Mouse (Mus musculus): Measurements from ENCODE around the gene Cpt1a.

Cpt1a gene

GRCm38 (mm10) chr19:3324931-3325711 lies 3.0 kb downstream of the Cpt1a start:
- DNase-seq (ENCODE audit: low spot score): peak; percentile 93

DNA sequence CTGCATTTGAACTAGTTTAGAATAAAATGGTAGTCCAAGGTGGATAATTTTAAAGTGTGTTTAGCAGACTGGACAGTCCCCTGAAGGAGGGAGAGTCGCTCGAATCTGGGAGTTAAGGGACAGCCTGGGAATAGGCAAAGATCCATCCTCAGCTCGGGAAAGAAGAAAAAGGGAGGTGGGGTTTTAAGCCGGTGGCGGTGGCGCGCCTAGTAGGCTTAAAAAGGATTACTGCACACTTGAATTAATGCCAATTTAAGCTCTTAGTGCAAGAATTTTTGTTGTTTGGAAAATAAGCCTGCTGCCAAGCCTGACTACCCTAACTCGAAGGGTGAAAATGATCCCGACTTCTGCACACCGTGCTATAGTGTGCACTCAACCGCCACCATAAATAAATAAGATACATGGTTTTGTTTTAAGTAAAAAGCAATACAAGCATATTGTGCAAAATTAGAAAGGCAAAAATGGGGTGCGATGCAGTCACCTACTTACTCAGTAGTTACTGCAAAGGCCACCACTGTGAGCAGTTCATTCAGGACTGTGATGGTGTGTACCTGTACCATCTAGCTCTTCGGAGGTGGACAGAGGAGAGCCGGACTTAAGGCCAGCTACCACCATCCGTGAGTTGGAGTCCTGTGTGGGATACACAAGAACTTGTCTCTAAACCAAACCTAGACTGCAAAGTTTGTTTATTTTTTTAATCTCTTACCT lies 3.8 kb downstream of the Cpt1a start:
- peak; percentile 30 for DNase-seq (ENCODE audit: low spot score)

- DNase-seq (ENCODE audit: low spot score): no peak
These were observed 4.4 kb downstream of the Cpt1a start for GRCm38 (mm10) chr19:3326479-3327047.

DNA sequence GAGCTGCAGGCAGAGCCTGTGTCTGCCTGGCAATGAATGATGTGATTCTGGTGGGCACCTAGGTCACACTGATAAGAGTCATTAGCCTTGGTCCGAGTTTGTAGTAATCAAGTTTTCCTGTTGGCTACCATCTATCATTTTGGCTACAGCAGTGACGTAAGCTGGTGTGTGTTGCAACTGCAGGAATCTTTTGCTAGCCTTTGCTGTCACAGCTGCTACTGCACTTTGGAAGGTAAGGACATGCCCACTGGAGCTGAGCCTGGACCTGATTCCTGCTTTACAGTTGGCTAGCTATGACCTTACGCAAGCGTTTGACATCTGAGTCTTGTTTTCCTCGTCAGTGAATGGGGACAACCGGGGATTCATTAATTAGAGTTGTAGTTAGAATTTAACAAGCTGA lies 11.1 kb downstream of the Cpt1a start:
- DNase-seq (ENCODE audit: low spot score): no peak

GRCm38 (mm10) chr19:3333694-3334515 lies 11.8 kb downstream of the Cpt1a start:
- DNase-seq (ENCODE audit: low spot score): peak; percentile 63

GRCm38 (mm10) chr19:3334550-3334949 lies 12.4 kb downstream of the Cpt1a start:
- DNase-seq (ENCODE audit: low spot score): no peak

DNA sequence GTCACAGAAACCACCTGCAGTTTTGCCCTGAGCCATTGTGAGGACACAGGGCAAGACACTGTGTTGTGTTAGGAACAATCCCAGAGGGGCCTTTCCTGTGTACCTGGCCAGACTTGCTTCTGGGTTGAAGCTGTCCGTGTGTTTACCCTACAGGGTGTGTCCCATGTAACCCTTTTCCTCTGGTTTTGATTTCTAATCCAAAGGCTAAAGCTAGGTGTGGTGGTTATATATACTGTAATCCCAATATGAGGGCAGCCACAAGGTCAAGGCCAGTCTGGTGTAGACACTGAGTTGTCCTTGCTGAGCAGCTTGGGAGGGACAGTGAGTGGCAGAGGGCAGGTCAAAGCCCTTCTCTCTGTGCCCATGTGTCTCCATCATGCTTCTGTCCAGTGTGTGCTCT lies 13.8 kb downstream of the Cpt1a start:
- no peak for DNase-seq (ENCODE audit: low spot score)

- no peak for DNase-seq (ENCODE audit: low spot score)
These were observed 14.5 kb downstream of the Cpt1a start for GRCm38 (mm10) chr19:3336485-3337255.

GRCm38 (mm10) chr19:3339187-3339586 lies 17.1 kb downstream of the Cpt1a start:
- no peak for DNase-seq (ENCODE audit: low spot score)

- no peak for DNase-seq (ENCODE audit: low spot score)
These were observed 18.9 kb downstream of the Cpt1a start for GRCm38 (mm10) chr19:3341021-3341420.

GRCm38 (mm10) chr19:3343929-3344328 lies 21.8 kb downstream of the Cpt1a start:
- DNase-seq (ENCODE audit: low spot score): no peak

DNA sequence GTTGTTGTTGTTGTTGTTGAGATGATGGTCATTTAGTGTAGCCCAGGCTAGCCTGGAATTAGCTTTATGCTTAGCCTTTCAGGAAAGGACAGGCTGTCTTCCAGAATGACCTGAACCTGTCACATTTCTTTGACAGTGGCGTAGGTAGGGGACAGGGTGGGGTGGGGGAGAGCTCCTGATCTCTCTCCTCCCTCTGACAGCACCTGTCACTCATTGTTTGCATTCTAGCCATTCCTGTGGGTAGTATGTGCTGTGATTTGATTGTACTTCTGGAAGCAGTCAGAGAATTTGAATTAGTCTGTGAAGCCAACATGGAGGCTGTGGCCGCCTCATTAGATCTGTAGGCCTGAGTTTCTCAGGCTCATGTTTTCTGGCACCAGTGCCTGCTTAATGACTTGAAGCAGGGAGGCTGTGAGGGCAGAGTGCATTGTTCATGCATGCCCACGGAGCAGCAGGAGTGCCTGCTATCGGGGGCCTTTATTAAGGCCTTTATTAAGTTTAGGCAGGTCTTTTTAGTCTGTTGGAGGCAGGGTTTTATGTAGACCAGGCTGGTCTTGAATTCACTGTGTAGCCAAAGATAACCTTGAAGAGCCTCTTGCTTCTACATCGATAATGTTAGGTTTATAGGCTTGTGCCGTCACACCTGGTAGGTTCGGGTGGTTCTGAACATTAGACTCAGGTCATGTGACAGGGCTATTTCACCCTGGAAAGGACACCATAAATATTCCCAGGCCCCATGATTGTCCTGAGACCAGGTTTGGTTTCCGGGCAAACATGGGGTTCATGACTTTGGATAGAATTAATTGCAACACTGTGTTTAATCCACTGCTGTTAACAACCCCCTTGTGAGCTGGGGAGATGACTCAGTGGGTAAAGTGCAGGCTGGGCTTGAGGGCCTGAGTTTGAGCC lies 22.8 kb downstream of the Cpt1a start:
- peak; percentile 5 for DNase-seq (ENCODE audit: low spot score)

GRCm38 (mm10) chr19:3347784-3348183 lies 25.6 kb downstream of the Cpt1a start:
- DNase-seq (ENCODE audit: low spot score): no peak

DNA sequence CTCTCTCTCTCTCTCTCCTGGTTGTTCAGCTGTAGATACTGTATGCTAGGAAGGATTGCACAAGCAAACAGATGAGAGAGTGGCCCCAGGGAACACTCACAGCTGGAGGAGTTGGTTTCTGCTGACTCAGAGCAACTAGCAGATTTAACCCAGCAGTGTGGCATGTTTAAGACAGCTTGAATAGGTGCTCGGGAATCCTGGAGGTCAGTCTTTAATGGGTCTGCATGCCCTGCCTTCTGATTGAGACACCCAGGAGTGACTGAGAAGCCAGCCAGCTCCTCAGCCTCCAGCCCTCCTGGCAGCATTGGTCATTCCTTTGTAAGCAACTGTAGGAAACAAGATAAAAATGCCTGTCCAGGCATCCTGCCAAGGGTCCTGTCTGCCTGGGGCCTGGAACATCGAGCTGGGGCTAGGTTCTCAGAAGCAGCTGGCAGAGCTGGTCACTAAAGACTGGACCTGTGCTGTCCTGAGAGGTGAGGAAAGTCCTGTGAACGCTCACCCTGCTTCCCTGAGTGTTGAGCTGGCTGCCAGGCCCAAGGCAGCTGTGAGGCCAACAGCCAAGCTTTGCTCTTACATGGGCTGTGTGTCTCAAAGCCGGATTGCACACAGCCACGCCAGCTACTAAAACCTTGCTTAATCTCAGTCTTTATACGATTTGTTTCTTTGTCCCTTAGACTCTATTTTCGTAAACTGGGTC lies 31.4 kb downstream of the Cpt1a start:
- DNase-seq (ENCODE audit: low spot score): no peak

- DNase-seq (ENCODE audit: low spot score): peak; percentile 12
These were observed 33.0 kb downstream of the Cpt1a start for GRCm38 (mm10) chr19:3355096-3355495.

- DNase-seq (ENCODE audit: low spot score): no peak
These were observed 34.4 kb downstream of the Cpt1a start for GRCm38 (mm10) chr19:3356516-3356915.

DNA sequence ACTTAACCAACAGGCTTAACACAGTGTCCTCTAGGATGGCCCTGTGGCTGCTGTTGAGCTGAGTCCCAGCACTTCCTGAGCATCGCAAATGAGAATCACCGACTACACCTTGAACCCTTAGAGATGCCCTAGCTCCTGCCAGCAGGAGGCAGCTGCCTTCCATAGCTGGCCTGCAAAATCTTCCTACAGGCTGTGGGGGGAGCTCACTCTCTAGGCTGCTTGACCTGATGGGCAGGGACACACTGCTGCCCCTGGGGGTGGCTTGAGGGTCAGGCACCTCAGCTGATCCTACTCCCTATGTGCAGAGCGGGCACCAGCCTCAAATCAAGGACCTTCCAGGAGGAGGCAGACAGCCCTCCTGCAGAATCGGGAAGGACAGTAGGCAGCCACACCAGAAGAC lies 35.5 kb downstream of the Cpt1a start:
- peak; percentile 17 for DNase-seq (ENCODE audit: low spot score)

DNA sequence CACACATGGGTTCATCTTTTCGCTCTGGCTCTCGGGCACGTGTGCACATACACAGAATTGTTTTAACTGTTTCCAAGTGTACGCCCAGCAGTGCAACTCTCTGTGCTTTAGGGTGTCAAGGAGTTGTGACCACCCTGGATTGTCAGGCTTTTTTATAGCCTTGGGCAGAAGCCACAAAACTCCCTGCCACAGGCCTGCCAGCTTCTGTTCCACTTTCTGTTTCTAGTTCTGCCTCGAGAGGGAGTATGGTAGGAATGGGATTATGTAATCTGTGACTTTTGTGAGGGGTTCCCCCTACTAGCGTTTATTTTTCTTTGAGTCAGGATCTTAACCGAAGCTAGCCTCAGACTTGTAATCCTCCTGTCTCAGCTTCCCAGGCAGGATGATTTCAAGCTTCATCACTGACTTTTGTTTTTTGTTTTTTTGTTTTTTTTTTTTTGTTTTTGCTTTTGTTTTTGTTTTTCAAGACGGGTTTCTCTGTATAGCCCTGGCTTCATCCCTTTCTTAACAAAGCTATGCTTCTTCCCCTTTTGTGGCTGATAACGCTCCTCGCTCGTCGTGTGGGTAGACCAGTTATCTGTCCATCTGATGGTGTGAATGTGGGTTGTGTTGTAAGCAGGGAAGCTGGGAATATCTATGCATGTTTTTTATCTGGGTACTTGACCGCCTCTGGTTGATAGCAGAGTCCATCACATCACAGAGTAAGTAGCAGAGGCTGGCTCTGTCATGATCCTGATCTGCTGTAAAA lies 37.9 kb downstream of the Cpt1a start:
- no peak for DNase-seq (ENCODE audit: low spot score)

- DNase-seq (ENCODE audit: low spot score): no peak
These were observed 41.4 kb downstream of the Cpt1a start for GRCm38 (mm10) chr19:3363510-3363909.
